Mouse (Mus musculus) midbrain, postnatal 0 days (tissue): ENCODE measurements around the gene Fancg. TPM values are rescaled to one million over a fixed set of nuclear protein-coding genes. Genes with fewer than 3 reads are reported as not detected.

Experiments
- ATAC-seq: fragments of 200-750 bp; cut with Nextera tagmentation; 2 replicates; pipeline ENCODE4 v1.8.0; 2017; ENCODE audit warnings: moderate number of reproducible peaks, mild to moderate bottlenecking, moderate TSS enrichment, moderate library complexity; ENCODE audit not compliant: low FRiP score
- DNase-seq: peaks from one replicate; pipeline ENCODE4 v3.0.0-alpha.2; 2015; ENCODE audit warnings: low spot score
- H3K27ac ChIP-seq: fragments of 300-500 bp; sonication (generic); 2 replicates; pipeline ENCODE4 v1.5.1; 2014; ENCODE audit warnings: low read depth, mild to moderate bottlenecking, low read length, mixed read lengths
- H3K27me3 ChIP-seq: fragments of 300-500 bp; sonication (generic); 2 replicates; pipeline ENCODE4 v1.6.1; 2014; ENCODE audit warnings: low read length, control low read depth, mixed read lengths; ENCODE audit not compliant: insufficient read depth
- H3K36me3 ChIP-seq: fragments of 300-500 bp; sonication (generic); 2 replicates; pipeline ENCODE4 v1.6.1; 2014; ENCODE audit warnings: low read length, control low read depth, mixed read lengths; ENCODE audit not compliant: insufficient read depth
- H3K4me1 ChIP-seq: fragments of 300-500 bp; sonication (generic); 2 replicates; pipeline ENCODE4 v1.6.1; 2014; ENCODE audit warnings: mild to moderate bottlenecking, control low read depth, antibody characterized with exemption, low read length, mixed read lengths; ENCODE audit not compliant: insufficient read depth
- H3K4me2 ChIP-seq: fragments of 300-500 bp; sonication (generic); 2 replicates; pipeline ENCODE4 v1.6.1; 2014; ENCODE audit warnings: low read depth, mild to moderate bottlenecking, low read length, mixed read lengths; ENCODE audit not compliant: poor library complexity, severe bottlenecking
- H3K4me3 ChIP-seq: fragments of 300-500 bp; sonication (generic); 2 replicates; pipeline ENCODE4 v1.5.1; 2014; ENCODE audit warnings: low read depth, mild to moderate bottlenecking, low read length, moderate library complexity
- H3K9ac ChIP-seq: fragments of 300-500 bp; sonication (generic); replicated peaks from 2 replicates; pipeline ENCODE4 v1.6.1; 2014; ENCODE audit warnings: mild to moderate bottlenecking, low read length, moderate library complexity, mixed read lengths; ENCODE audit not compliant: poor library complexity, severe bottlenecking
- H3K9me3 ChIP-seq: fragments of 300-500 bp; sonication (generic); 2 replicates; pipeline ENCODE4 v1.6.1; 2016; ENCODE audit warnings: low read length, control low read depth
- CTCF ChIP-seq: IDR thresholded peaks from 2 replicates; pipeline ENCODE4 v1.5.1; 2016; ENCODE audit warnings: antibody characterized with exemption, mild to moderate bottlenecking
- WGBS: fragments of 180-500 bp; shearing (Covaris S2); extraction: QIAGEN DNeasy Blood & Tissue Kit; methylation state at CpG from one replicate; pipeline ENCODE4 v1.1.7; 2014; 5-methylcytosine and 5-hydroxymethylcytosine counted together
- polyA plus RNA-seq: library from polyadenylated mRNA; unstranded; fragments of >200 nt; fragmentation: Nextera tagmentation; extraction: Ambion mirVana; gene quantifications from 2 replicates; pipeline ENCODE4 v1.2.1, GENCODE M21; 2015
- total RNA-seq: library from RNA; depleted of rRNA; stranded (reverse); fragments of >200 nt; gene quantifications from 2 replicates; pipeline ENCODE4 v1.2.3, GENCODE M21; 2014

The Fancg gene
- total and polyA plus RNA-seq, 2 experiments from 2014 or later, result 14.2 to 15.0 TPM

GRCm38 (mm10) chr4:43043644-43044357 lies 33.5 kb upstream of the Fancg start:
- no peaks in the 10 kb centered on the region for H3K36me3 ChIP-seq
- peak; percentile 50 for ATAC-seq
- 2% methylated on average over 7 of the region's 7 CpGs for WGBS
- peak overlapping the region; percentile 81 for H3K27ac ChIP-seq
- peak overlapping the region; percentile 58 for H3K4me3 ChIP-seq
- peak; percentile 91 for DNase-seq
- no peaks in the 10 kb centered on the region for H3K27me3 ChIP-seq
- H3K4me2 ChIP-seq, result peak overlapping the region; percentile 78
- H3K4me1 ChIP-seq, result peaks cover 10% of the 10 kb centered on the region; the same call in 1 of the 2 replicates
- no peak for TF ChIP-seq CTCF
- peak overlapping the region; percentile 59; the same call in 1 of the 2 replicates for H3K9ac ChIP-seq
- H3K9me3 ChIP-seq, result no peaks in the 10 kb centered on the region

- Histone ChIP-seq H3K4me1 (peaks cover 15% of the 10 kb centered on the region; the same call in 1 of the 2 replicates), H3K27me3 (no peaks in the 10 kb centered on the region), H3K4me2 (no peak overlapping the region), H3K9me3 (no peaks in the 10 kb centered on the region), H3K36me3 (peaks cover 7% of the 10 kb centered on the region), H3K4me3 (no peak overlapping the region), H3K27ac (peak overlapping the region; percentile 39), H3K9ac (no peak overlapping the region)
- no peak for TF ChIP-seq CTCF
- no peak for ATAC-seq
- WGBS, result 51% methylated on average over 9 of the region's 9 CpGs
- DNase-seq, result no peak
These were observed 30.7 kb upstream of the Fancg start for GRCm38 (mm10) chr4:43040881-43041547.

- Histone ChIP-seq H3K9me3 (no peaks in the 10 kb centered on the region), H3K4me3 (peak overlapping the region; percentile 81), H3K36me3 (peaks cover 11% of the 10 kb centered on the region), H3K4me1 (peaks cover 15% of the 10 kb centered on the region; the same call in 1 of the 2 replicates), H3K9ac (peak overlapping the region; percentile 91), H3K4me2 (peak overlapping the region; percentile 88), H3K27ac (peak overlapping the region; percentile 75), H3K27me3 (no peaks in the 10 kb centered on the region)
- ATAC-seq (peak; percentile 96), DNase-seq (peak; percentile 99)
- WGBS, result 0% methylated on average over 25 of the region's 25 CpGs
- TF ChIP-seq CTCF, result peak; percentile 33
These were observed 29.8 kb upstream of the Fancg start for GRCm38 (mm10) chr4:43040114-43040572.

- 2% methylated on average over 11 of the region's 11 CpGs for WGBS
- no peaks in the 10 kb centered on the region for H3K27me3 ChIP-seq
These were observed 29.3 kb upstream of the Fancg start for GRCm38 (mm10) chr4:43039609-43040008.

GRCm38 (mm10) chr4:43038567-43039495 lies 28.5 kb upstream of the Fancg start:
- 58% methylated on average over 15 of the region's 15 CpGs for WGBS
- H3K27me3 ChIP-seq, result no peaks in the 10 kb centered on the region
- DNase-seq (peak; percentile 72), ATAC-seq (no peak)
- H3K27ac ChIP-seq, result peak overlapping the region; percentile 75
- peaks cover 13% of the 10 kb centered on the region for H3K36me3 ChIP-seq
- peak overlapping the region; percentile 88 for H3K4me2 ChIP-seq
- no peak for TF ChIP-seq CTCF
- H3K9me3 ChIP-seq, result no peaks in the 10 kb centered on the region
- H3K4me1 ChIP-seq, result peaks cover 5% of the 10 kb centered on the region; the same call in 1 of the 2 replicates
- peak overlapping the region; percentile 91 for H3K9ac ChIP-seq
- peak overlapping the region; percentile 81 for H3K4me3 ChIP-seq

More at GRCm38 (mm10) chr4:43039609-43040008, 29.3 kb upstream of the Fancg start:
- no peak for TF ChIP-seq CTCF
- ATAC-seq (peak; percentile 4; the same call in 1 of the 2 replicates), DNase-seq (no peak)
- H3K27ac ChIP-seq, result peak overlapping the region; percentile 75
- H3K4me1 ChIP-seq, result peaks cover 10% of the 10 kb centered on the region; the same call in 1 of the 2 replicates
- peak overlapping the region; percentile 88 for H3K4me2 ChIP-seq
- H3K9ac ChIP-seq, result peak overlapping the region; percentile 91
- peak overlapping the region; percentile 81 for H3K4me3 ChIP-seq
- no peaks in the 10 kb centered on the region for H3K9me3 ChIP-seq
- peaks cover 11% of the 10 kb centered on the region for H3K36me3 ChIP-seq
